Mouse (Mus musculus): Measurements from ENCODE around the gene Lmna. TPM values are rescaled to one million over a fixed set of nuclear protein-coding genes. Genes with fewer than 3 reads are reported as not detected.

The Lmna gene
- polyA plus RNA-seq (2015; fragmentation: Illumina TruSeq; extraction: RNeasy Lipid Tissue Mini Kit (QIAGEN cat#74804); ENCODE audit: insufficient read depth, low replicate concordance), result 2.3 TPM

GRCm38 (mm10) chr3:88509692-88510420 lies at the start of gene Lmna:
Gene Lmna, minus strand, starts transcription at chr3:88509956.

GRCm38 (mm10) chr3:88553525-88553879 lies 43.7 kb upstream of the Lmna start, which contains the start of gene Ubqln4:
Gene Ubqln4, plus strand, starts transcription at chr3:88553758.

GRCm38 (mm10) chr3:88552676-88553524 lies 43.1 kb upstream of the Lmna start, which contains the start of gene Lamtor2:
Gene Lamtor2, minus strand, starts transcription at chr3:88553074.

GRCm38 (mm10) chr3:88548180-88548917 lies 38.6 kb upstream of the Lmna start, which contains the start of gene Rab25:
Gene Rab25, minus strand, starts transcription at chr3:88548300.

GRCm38 (mm10) chr3:88532299-88532674 lies 22.5 kb upstream of the Lmna start, which contains the start of gene Mex3a:
Gene Mex3a, plus strand, starts transcription at chr3:88532395.

GRCm38 (mm10) chr3:88460983-88461696 lies 48.6 kb downstream of the Lmna start, which contains the start of gene Sema4a:
Gene Sema4a, minus strand, starts transcription at chr3:88461182.

Other genes with a start within 250 kb of the Lmna start
- gene Gm38392, start 222.7 kb downstream of the Lmna start, polyA plus RNA-seq (2015; fragmentation: Illumina TruSeq; extraction: RNeasy Lipid Tissue Mini Kit (QIAGEN cat#74804); ENCODE audit: insufficient read depth, low replicate concordance), result not detected
- gene Tsacc, start 213.0 kb downstream of the Lmna start, polyA plus RNA-seq (2015; fragmentation: Illumina TruSeq; extraction: RNeasy Lipid Tissue Mini Kit (QIAGEN cat#74804); ENCODE audit: insufficient read depth, low replicate concordance), result 10.0 TPM
- 168 TPM for gene Cct3, start 212.8 kb downstream of the Lmna start, polyA plus RNA-seq (2015; fragmentation: Illumina TruSeq; extraction: RNeasy Lipid Tissue Mini Kit (QIAGEN cat#74804); ENCODE audit: insufficient read depth, low replicate concordance)
- gene Glmp, start 184.9 kb downstream of the Lmna start, polyA plus RNA-seq (2015; fragmentation: Illumina TruSeq; extraction: RNeasy Lipid Tissue Mini Kit (QIAGEN cat#74804); ENCODE audit: insufficient read depth, low replicate concordance), result 91.9 TPM
- 0.22 TPM for gene Tmem79, start 173.8 kb downstream of the Lmna start, polyA plus RNA-seq (2015; fragmentation: Illumina TruSeq; extraction: RNeasy Lipid Tissue Mini Kit (QIAGEN cat#74804); ENCODE audit: insufficient read depth, low replicate concordance)
- 81.8 TPM for gene Smg5, start 173.7 kb downstream of the Lmna start, polyA plus RNA-seq (2015; fragmentation: Illumina TruSeq; extraction: RNeasy Lipid Tissue Mini Kit (QIAGEN cat#74804); ENCODE audit: insufficient read depth, low replicate concordance)
- 1.5 TPM for gene Paqr6, start 145.4 kb downstream of the Lmna start, polyA plus RNA-seq (2015; fragmentation: Illumina TruSeq; extraction: RNeasy Lipid Tissue Mini Kit (QIAGEN cat#74804); ENCODE audit: insufficient read depth, low replicate concordance)
- gene Bglap3, start 137.2 kb downstream of the Lmna start, polyA plus RNA-seq (2015; fragmentation: Illumina TruSeq; extraction: RNeasy Lipid Tissue Mini Kit (QIAGEN cat#74804); ENCODE audit: insufficient read depth, low replicate concordance), result 0.15 TPM
- gene Bglap2, start 131.3 kb downstream of the Lmna start, polyA plus RNA-seq (2015; fragmentation: Illumina TruSeq; extraction: RNeasy Lipid Tissue Mini Kit (QIAGEN cat#74804); ENCODE audit: insufficient read depth, low replicate concordance), result not detected
- 0.97 TPM for gene Bglap, start 125.5 kb downstream of the Lmna start, polyA plus RNA-seq (2015; fragmentation: Illumina TruSeq; extraction: RNeasy Lipid Tissue Mini Kit (QIAGEN cat#74804); ENCODE audit: insufficient read depth, low replicate concordance)
- gene Pmf1, start 99.6 kb downstream of the Lmna start, polyA plus RNA-seq (2015; fragmentation: Illumina TruSeq; extraction: RNeasy Lipid Tissue Mini Kit (QIAGEN cat#74804); ENCODE audit: insufficient read depth, low replicate concordance), result 20.9 TPM
- gene Slc25a44, start 84.8 kb downstream of the Lmna start, polyA plus RNA-seq (2015; fragmentation: Illumina TruSeq; extraction: RNeasy Lipid Tissue Mini Kit (QIAGEN cat#74804); ENCODE audit: insufficient read depth, low replicate concordance), result 17.2 TPM
- 53.1 TPM for gene Sema4a, start 48.8 kb downstream of the Lmna start, polyA plus RNA-seq (2015; fragmentation: Illumina TruSeq; extraction: RNeasy Lipid Tissue Mini Kit (QIAGEN cat#74804); ENCODE audit: insufficient read depth, low replicate concordance)
- 1.9 TPM for gene Mex3a, start 22.4 kb upstream of the Lmna start, polyA plus RNA-seq (2015; fragmentation: Illumina TruSeq; extraction: RNeasy Lipid Tissue Mini Kit (QIAGEN cat#74804); ENCODE audit: insufficient read depth, low replicate concordance)
- gene Rab25, start 38.3 kb upstream of the Lmna start, polyA plus RNA-seq (2015; fragmentation: Illumina TruSeq; extraction: RNeasy Lipid Tissue Mini Kit (QIAGEN cat#74804); ENCODE audit: insufficient read depth, low replicate concordance), result not detected
- 54.4 TPM for gene Lamtor2, start 43.1 kb upstream of the Lmna start, polyA plus RNA-seq (2015; fragmentation: Illumina TruSeq; extraction: RNeasy Lipid Tissue Mini Kit (QIAGEN cat#74804); ENCODE audit: insufficient read depth, low replicate concordance)
- 35.5 TPM for gene Ubqln4, start 43.8 kb upstream of the Lmna start, polyA plus RNA-seq (2015; fragmentation: Illumina TruSeq; extraction: RNeasy Lipid Tissue Mini Kit (QIAGEN cat#74804); ENCODE audit: insufficient read depth, low replicate concordance)
- gene Ssr2, start 65.9 kb upstream of the Lmna start, polyA plus RNA-seq (2015; fragmentation: Illumina TruSeq; extraction: RNeasy Lipid Tissue Mini Kit (QIAGEN cat#74804); ENCODE audit: insufficient read depth, low replicate concordance), result 101 TPM
- 104 TPM for gene Arhgef2, start 96.0 kb upstream of the Lmna start, polyA plus RNA-seq (2015; fragmentation: Illumina TruSeq; extraction: RNeasy Lipid Tissue Mini Kit (QIAGEN cat#74804); ENCODE audit: insufficient read depth, low replicate concordance)
- not detected for gene Rxfp4, start 143.2 kb upstream of the Lmna start, polyA plus RNA-seq (2015; fragmentation: Illumina TruSeq; extraction: RNeasy Lipid Tissue Mini Kit (QIAGEN cat#74804); ENCODE audit: insufficient read depth, low replicate concordance)
- 111 TPM for gene Khdc4, start 175.8 kb upstream of the Lmna start, polyA plus RNA-seq (2015; fragmentation: Illumina TruSeq; extraction: RNeasy Lipid Tissue Mini Kit (QIAGEN cat#74804); ENCODE audit: insufficient read depth, low replicate concordance)
- 41.7 TPM for gene Rit1, start 206.9 kb upstream of the Lmna start, polyA plus RNA-seq (2015; fragmentation: Illumina TruSeq; extraction: RNeasy Lipid Tissue Mini Kit (QIAGEN cat#74804); ENCODE audit: insufficient read depth, low replicate concordance)